Mouse (Mus musculus): ENCODE results near the gene Sacs.

The Sacs gene

DNA sequence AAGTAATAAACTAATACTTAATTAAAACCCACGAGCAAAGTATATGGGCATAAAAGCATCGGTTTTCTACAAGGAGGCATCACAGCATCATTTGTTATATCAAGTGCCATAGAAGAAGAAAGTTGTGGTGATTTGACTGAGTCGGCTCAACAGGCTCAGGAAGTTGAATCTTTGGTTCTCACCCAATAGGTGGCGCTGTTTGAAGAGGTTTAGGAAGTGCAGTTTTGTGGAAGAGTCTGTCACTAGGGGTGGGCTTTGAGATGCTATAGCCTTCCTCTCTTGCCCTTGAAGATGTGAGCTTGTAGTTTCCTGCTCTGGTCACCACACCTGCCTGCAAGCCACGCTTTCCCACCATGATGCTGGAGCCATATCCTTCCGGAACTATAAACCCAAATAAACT, 104.4 kb downstream of the Sacs start:
- DNase-seq = no peak

DNA sequence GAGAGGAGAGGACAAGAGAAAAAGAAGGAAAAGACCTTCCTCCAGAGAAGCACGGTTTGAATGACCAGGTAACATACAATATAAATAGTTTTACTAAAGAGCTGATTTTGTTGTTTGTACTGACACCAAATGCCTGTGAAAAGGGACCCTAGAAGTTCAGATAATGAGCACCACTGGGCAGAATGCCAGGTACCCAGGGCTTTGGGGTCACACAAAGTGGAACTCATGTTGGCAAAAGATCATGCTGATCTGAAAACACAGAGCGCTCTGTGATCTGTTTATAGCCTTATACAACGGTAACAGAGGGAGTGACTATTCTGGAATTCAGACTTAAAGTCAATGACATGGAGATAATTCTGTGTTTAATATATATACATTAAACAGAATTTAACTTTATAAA, 108.2 kb downstream of the Sacs start:
- DNase-seq = no peak

- no peak for DNase-seq
These were observed 114.5 kb downstream of the Sacs start for GRCm38 (mm10) chr14:61252596-61253388.

- DNase-seq = no peak
These were observed 120.1 kb downstream of the Sacs start, which contains the start of gene Sgcg for GRCm38 (mm10) chr14:61258352-61258751. Gene Sgcg (minus strand): TSS chr14:61258490.

DNA sequence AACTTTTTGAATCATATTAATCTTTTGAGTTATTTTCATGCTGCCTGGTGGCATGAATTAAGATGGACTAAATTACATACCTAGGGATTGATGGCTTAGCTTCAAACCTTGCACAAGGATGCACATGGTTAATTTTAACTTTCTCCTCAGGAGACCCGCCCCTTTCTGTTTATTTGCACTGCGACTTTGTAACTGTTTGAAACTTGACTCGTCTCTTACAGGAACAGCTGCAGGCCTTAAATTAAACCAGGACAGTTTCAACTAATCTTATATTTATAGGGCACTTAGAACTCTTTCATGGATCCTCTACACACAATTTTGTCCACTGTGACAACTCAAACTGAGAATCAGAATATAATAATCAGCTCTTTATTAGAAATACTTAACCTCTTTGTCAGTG, 120.8 kb downstream of the Sacs start:
- no peak for DNase-seq

GRCm38 (mm10) chr14:61267908-61268475, 129.7 kb downstream of the Sacs start:
- DNase-seq = no peak

GRCm38 (mm10) chr14:61274414-61275198, 136.3 kb downstream of the Sacs start:
- no peak for DNase-seq

DNA sequence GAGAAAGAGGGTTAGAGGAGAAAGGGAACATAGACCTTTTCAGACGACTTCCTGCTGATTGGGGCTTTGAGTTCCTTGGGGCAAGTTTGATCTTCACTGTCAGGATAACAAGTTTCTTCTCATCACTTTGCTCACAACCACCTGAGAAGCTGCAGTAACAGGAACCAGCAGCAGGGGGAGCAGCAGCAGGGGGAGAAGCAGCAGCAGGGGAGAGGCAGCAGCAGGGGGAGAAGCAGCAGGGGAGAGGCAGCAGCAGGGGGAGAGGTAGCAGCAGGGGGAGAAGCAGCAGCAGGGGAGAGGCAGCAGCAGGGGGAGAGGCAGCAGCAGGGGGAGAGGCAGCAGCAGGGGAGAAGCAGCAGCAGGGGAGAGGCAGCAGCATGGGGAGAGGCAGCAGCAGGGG, 139.0 kb downstream of the Sacs start:
- peak in 1 of 2 experiments; percentile 60 for DNase-seq

GRCm38 (mm10) chr14:61278676-61279300, 140.5 kb downstream of the Sacs start:
- no peak for DNase-seq

DNA sequence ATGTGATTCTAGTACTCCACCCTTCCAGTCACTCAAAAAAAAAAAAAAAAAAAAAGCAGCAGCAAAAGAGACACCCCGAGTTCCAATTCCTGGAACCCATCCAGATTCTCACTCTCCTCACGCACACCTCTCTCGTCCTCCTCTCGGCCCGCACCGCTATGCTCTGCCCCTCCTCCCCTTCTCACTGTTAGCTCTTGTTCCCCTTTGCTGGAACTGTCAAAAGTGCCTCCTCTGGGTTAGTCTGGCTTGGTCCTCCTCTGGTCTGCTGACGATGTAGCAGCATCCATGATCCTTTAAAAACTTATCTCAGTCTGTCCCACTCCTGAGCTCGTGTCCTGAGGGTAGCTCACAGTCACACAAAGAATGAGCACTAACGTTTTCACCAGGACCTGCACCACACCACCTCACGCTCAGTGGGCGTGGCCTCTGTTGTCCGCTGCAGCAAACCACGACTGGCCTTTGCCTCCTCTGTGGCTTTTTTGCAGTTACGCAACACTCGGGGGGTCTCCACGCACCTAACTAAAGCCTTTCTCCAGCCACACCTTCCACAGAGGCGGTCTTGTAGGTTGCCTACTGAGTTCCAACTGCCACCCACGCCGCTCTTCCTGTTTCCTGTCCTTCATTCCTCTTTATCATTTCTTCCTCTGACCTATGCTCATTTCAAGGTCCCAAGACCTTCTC, 150.5 kb downstream of the Sacs start:
- DNase-seq = no peak

Measured in kidney, postnatal 25 days (tissue).